Mouse (Mus musculus): ENCODE results near the gene Cd24a. TPM values are rescaled to one million over a fixed set of nuclear protein-coding genes. Genes with fewer than 3 reads are reported as not detected.

Gene Cd24a
- total RNA-seq, 2 experiments from 2014 or later, result 8.0 to 14.3 TPM

DNA sequence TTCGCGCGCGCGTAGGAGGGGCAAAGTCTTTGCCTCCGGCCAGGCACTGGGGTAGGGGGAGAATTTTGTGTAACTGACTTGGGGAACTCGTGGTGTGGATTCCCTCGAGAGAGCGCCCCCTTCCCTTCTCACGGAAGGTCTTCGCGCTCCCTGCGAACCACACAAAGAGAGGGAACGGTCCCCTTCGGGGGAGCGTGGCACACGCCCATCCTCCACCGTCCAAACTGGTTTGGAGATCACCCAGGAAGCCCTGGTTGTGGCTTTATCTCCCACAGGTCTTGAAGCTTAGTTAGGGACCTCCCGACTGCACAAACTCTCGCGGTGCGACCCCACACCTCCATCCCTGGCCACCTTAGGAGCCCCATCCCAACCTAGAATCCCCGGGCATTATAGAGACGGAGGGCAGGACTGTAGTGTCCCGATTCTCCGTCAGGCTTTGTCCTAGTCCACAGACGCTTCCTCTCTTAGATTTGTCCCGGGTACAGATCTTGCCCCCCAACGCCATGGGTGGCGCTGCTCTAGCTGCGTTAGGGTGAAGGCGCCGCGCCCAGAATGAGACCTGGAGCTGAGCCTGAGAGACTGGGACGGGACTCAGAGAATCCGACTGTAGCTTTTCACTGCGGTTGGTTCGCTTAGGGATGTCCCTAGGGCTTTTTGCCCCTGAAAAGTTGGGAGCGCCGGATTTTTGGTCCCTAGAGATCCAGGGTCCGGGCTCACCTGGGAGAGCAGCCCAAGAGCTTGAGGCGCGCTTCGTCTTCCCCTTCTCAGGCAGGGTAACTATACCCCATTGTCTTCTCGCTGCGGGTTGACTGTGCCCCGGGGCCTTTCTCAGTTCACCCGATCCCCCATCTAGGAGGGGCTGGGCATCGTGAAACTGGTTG lies 1.5 kb downstream of the Cd24a start:
- DNase-seq (ENCODE audit: low spot score), result no peak
- intact Hi-C loops (cut with DNase I), result loop anchor here (5.0 to 10.0 kb wide), 2 partner anchors 493 to 595 kb away; no protein-coding TSS in a partner anchor

GRCm38 (mm10) chr10:43580649-43581078 lies 2.6 kb downstream of the Cd24a start:
- intact Hi-C loops (cut with DNase I), result no loop called here
- DNase-seq (ENCODE audit: low spot score), result no peak

GRCm38 (mm10) chr10:43581260-43581659 lies 3.2 kb downstream of the Cd24a start:
- DNase-seq (ENCODE audit: low spot score), result no peak
- intact Hi-C loops (cut with DNase I), result no loop called here

DNA sequence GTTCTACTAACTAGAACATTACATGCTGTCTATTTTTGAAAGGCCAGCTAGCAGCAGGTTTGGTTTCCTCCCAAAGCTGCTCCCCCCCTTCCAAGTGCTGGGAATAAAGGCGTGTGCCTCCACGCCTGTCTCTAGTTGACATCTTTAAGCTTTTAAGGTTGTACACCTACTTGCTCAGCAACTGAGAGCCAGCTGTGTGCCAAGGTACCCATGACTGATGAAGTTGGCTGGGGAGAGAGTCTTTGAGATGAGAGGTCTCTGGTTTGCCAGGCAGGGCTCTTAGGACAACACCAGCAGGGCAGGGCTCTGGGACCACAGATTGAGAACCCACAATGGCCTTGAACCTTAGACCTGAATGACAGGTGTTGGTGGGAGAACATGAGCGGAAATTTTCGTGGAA lies 6.5 kb downstream of the Cd24a start:
- intact Hi-C loops (cut with DNase I), result no loop called here
- DNase-seq (ENCODE audit: low spot score), result no peak

GRCm38 (mm10) chr10:43588470-43589177 lies 10.5 kb downstream of the Cd24a start:
- DNase-seq (ENCODE audit: low spot score), result no peak
- intact Hi-C loops (cut with DNase I), result no loop called here

GRCm38 (mm10) chr10:43591477-43591876 lies 13.4 kb downstream of the Cd24a start:
- intact Hi-C loops (cut with DNase I), result no loop called here
- DNase-seq (ENCODE audit: low spot score), result no peak

GRCm38 (mm10) chr10:43593182-43593581 lies 15.1 kb downstream of the Cd24a start:
- intact Hi-C loops (cut with DNase I), result no loop called here
- no peak for DNase-seq (ENCODE audit: low spot score)

- no peak for DNase-seq (ENCODE audit: low spot score)
- intact Hi-C loops (cut with DNase I), result no loop called here
Measured at GRCm38 (mm10) chr10:43594187-43594586, 16.1 kb downstream of the Cd24a start.

DNA sequence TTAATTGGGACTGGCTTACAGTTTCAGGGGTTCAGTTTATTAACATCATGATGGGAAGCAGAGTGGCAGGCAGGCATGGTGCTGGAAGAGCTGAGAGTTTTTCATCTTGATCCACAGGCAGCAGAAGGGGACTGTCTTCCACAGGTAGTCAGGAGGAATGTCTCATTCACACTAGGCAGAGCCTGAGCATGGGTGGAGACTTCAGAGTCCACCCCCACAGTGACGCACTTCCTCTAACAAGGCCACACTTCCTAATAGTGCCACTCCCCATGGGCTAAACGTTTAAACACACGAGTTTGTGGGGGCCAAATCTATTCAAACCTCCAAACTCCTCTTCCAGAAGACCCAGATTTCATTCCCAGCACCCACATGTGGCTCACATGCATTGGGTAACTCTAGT lies 16.8 kb downstream of the Cd24a start:
- DNase-seq (ENCODE audit: low spot score), result no peak
- intact Hi-C loops (cut with DNase I), result no loop called here

DNA sequence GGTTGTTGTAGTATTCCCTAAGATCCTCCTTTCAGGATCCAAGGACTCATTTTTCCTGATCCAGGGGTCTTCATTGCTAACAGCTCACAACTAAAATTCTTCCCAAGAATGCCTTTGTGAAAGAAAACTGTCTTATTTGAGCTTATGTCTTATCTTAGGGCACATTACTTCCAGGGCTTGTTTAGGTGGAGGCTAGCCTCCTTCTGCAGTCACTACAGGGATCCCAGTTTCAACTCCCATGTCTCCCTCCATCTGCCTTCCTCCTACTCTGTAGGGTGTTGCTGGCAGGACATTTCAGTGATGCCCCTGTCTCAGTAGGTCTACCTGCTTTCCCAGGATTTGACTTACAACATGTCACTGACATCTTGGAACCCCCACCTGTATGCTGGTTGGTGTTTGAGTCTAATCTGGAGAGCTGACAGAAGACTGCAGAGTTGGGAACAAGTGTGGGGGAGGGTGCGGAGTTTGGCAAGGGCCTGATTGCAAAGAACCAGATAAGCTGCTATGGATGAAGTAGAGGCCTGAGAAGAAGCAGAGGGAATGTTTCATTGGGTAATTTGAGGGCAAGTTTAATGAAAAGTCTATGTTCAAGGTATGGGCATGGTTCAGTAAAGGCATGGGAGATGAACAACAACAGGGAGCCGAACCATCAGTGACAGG lies 20.1 kb downstream of the Cd24a start:
- DNase-seq (ENCODE audit: low spot score), result no peak
- intact Hi-C loops (cut with DNase I), result no loop called here

- intact Hi-C loops (cut with DNase I), result no loop called here
- no peak for DNase-seq (ENCODE audit: low spot score)
Measured at GRCm38 (mm10) chr10:43601039-43601438, 23.0 kb downstream of the Cd24a start.

DNA sequence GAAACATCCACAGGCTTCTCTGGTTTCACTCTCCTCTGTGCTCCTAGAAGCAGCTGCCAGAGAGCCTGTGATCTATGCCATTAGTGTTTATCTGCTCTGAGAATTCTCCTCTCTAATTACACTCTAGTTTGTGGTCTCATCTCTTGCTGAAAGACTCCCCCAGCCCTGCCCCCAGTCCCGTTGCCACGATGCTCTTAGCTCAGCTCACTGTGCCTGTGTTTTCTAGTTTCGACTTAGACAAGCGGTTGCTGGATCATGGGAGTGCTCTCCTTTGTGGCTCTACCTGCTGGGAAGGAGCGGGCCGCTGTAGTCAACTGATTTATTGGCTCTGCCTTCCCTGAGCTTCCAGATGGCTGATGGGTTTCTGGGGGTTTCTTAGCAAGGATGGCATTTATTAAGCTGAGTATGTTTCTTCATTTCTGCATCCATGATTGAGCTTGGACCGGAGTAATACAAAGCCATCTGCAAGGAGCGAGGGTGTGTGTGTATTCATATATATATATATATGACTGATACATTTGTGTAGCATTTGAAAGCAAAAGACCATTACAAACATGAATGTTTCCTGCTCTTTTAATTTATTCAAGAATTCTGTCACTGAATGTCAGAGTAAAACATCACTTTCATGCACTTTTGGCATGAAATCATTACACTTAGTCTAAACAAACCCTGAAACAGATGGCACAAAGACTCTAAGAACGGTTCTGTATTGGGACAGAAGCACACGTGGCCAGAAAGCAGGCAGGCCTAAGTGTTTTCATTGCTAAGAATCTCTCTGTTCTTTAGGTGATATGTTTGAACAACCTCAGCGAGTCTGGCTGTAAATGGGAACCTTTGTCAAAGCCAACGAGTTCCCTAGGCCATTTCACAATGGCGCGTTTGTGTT lies 23.7 kb downstream of the Cd24a start:
- intact Hi-C loops (cut with DNase I), result no loop called here
- DNase-seq (ENCODE audit: low spot score), result no peak

- no peak for DNase-seq (ENCODE audit: low spot score)
- intact Hi-C loops (cut with DNase I), result no loop called here
Measured at GRCm38 (mm10) chr10:43603975-43604686, 26.0 kb downstream of the Cd24a start.

GRCm38 (mm10) chr10:43604687-43605250 lies 26.7 kb downstream of the Cd24a start:
- intact Hi-C loops (cut with DNase I), result no loop called here

DNA sequence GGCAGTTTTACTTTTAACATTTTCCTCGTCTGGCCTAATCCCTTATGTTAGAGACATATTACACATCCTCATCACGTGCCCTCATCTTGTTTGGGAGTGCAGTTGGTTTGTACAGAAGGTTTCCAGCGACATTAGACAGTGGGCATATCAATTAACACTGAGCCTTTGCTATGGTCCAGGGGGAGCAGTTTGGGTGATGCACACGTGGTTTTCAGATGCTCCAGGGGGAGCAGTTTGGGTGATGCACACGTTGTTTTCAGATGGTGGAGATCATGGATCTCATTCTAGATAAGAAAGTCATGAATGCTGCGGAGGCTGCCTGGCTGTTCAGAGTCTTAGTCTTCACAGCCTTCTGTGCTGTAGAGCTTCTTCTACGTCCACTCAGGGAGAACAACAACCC lies 27.8 kb downstream of the Cd24a start:
- intact Hi-C loops (cut with DNase I), result no loop called here
- no peak for DNase-seq (ENCODE audit: low spot score)

More at GRCm38 (mm10) chr10:43604687-43605250, 26.7 kb downstream of the Cd24a start:
- no peak for DNase-seq (ENCODE audit: low spot score)

GRCm38 (mm10) chr10:43609507-43609906 lies 31.4 kb downstream of the Cd24a start:
- DNase-seq (ENCODE audit: low spot score), result no peak
- intact Hi-C loops (cut with DNase I), result no loop called here

GRCm38 (mm10) chr10:43609958-43610357 lies 31.9 kb downstream of the Cd24a start:
- no peak for DNase-seq (ENCODE audit: low spot score)
- intact Hi-C loops (cut with DNase I), result no loop called here

DNA sequence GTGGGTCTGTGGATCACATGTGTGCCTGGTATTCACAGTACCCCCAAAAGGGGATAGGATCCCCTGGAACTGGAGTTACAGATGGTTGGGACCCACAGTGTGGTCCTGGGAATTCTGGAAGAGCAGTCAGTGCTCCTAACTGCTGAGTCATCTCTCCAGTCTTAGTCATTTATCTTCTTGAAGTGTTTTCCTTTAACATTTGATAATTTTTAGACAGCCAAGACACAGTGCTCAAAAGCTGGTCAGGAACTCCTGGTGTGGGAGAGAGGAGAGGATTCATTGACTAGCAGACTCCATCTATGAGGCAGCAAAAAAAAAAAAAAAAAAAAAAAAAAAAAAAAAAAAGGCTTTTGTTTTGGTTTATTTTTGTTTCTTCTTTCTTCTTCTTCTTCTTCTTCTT lies 33.0 kb downstream of the Cd24a start:
- intact Hi-C loops (cut with DNase I), result no loop called here
- DNase-seq (ENCODE audit: low spot score), result no peak

- intact Hi-C loops (cut with DNase I), result no loop called here
- DNase-seq (ENCODE audit: low spot score), result no peak
Measured at GRCm38 (mm10) chr10:43619059-43619531, 41.0 kb downstream of the Cd24a start.

Measured in heart, postnatal 25 days (tissue).